Mouse (Mus musculus) heart, postnatal 4 days (tissue): Measurements from ENCODE around the gene Il23a. TPM values are rescaled to one million over a fixed set of nuclear protein-coding genes. Genes with fewer than 3 reads are reported as not detected.
"Not testable (repeated sequence)": the region's sequence is repeated elsewhere in the genome, so short reads cannot be mapped to it uniquely, and the experiment has no call there.

ENCODE experiments used
- DNase-seq: peaks from one replicate; pipeline ENCODE4 v3.0.0; 2021
- total RNA-seq, 2 experiments: library from RNA; stranded (reverse); gene quantifications; 2 replicates each; pipeline ENCODE4 v1.2.3; 2021

The Il23a gene
- total RNA-seq, 2 experiments from 2014 or later = 1.5 to 2.2 TPM

DNA sequence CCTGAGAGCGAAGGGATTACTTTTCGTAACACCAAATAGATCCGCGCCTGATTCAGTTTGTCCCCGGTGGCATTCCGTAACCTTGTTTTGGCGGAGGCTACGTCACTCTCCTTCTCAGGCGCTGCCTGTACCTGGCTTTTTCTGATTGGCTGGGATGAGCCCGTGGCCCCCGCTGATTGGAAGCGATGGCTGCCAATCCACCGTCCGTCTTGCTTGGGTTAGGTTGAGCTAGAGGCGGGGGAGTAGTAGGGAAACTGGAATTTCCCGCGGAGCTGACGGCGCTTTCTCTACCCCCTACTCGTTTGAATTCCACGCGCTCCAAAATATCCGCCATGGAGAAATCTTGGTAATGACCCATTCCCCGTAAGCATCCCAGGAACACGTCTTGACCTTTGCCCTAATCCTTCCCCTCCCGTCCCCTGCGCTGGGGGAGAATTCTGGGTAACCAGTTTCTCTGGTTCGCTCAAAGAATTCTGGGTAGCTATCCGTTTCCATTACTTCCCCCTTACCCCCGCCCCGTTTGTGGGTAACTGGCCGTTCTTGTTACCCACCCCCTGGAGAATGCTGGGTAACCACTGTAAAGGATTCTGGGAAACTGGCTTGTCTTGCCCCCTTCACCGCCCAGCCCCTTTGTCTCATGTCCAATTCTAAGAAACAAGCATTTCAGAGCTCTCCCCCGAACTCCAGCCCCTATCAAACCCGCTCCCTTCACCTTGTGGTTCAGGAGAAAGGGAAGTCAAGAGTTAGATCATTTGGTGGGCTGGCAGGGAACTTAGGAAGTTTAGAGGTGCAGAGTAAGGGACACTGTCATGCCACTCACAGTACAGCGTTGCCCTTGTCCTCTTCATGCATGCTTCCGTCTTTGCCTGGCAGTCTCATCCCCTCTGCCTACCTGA lies 4.8 kb upstream of the Il23a start, which contains the start of gene Pan2:
TSS of gene Pan2 (plus strand) at position 210 of the 896 bp plus-strand sequence.
- peak; percentile 100 for DNase-seq

DNA sequence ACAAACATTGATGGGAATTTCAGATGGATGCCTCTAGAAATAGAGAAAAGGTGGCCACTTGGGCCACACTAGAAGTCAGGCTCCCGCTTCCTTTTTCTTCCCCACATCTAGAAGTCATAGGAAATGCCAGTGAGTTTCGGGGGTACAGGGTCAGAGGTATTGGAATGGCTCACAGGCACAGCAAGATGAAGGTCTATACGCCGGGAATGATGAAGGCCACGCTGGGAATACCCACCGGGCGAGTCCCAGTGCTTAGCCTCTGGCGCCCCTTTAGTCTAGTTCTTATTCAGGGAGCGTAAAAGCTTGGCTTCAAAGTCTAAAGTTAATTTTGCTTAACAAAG lies 4.2 kb upstream of the Il23a start:
- DNase-seq = no peak

DNA sequence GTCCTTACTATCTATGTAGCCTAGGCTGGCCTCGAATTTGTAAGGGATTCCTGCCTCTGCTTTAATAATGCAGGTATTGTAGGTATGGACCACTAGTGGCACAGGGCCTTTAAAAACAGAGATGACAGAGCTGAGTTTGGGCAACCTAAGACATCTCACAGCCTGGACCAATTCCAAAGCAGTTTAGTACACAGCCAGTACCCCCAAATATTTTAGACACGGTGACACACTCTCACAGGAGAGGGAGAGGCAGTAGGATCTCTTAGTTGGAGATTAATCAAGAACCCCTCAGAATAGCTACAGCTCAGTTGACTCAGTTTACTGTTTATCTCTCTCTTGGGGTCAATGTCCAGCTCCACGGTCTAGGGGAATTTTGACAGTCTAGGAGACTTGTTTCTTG lies 3.8 kb upstream of the Il23a start:
- no peak for DNase-seq

DNA sequence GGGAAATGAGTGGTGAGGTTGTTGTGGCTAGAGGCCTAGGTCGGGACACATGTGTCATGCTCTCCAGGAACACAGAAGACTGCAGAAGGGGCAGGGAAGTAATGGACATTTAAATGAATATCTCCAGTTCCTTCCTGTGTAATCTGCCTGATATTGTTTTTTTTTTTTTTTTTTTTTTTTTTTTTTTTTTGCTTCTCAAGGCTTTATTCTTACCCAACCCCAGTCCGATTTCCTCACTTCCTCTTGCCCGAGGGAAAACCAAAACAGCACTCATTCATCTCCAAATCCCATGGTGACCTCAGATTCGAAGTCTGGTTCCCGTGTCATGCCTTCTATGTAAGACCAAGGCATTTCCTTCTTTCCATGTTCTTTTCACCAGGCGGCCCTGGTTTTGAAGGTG lies 309 bp downstream of the Il23a start:
- no peak for DNase-seq

DNA sequence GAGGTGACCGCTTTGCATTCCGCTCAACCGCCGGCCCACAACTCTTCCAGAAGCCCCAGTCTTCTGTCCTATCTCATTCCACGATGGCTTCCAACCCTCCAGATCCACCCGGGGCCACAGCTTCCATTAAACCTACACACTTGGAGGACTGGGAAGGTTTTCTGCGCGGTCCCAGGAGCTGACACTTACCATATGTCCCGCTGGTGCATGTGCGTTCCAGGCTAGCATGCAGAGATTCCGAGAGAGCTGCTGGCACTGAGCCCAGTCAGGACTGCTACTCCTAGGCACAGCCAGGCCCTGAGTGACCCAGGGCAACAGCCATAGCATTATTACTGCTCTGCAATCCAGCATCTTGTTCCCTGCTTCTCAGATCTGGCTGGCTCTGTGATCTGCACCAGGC lies 930 bp downstream of the Il23a start:
- peak; percentile 82 for DNase-seq

DNA sequence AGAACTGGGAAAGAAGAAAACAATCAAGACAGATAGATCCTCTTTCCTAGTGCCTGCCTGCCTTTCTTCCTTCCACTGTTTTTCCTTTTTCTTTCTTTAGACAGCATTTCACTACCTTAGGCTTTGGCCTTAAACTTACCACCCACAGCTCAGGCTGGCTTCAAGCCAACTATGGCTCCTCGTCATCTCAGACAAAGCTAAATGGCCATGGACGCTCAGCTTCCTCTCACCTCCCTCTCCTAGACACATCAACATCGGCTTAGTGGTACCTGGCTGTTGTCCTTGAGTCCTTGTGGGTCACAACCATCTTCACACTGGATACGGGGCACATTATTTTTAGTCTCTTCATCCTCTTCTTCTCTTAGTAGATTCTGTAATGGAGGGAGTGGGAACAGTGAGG lies 1.3 kb downstream of the Il23a start:
- peak; percentile 35 for DNase-seq

DNA sequence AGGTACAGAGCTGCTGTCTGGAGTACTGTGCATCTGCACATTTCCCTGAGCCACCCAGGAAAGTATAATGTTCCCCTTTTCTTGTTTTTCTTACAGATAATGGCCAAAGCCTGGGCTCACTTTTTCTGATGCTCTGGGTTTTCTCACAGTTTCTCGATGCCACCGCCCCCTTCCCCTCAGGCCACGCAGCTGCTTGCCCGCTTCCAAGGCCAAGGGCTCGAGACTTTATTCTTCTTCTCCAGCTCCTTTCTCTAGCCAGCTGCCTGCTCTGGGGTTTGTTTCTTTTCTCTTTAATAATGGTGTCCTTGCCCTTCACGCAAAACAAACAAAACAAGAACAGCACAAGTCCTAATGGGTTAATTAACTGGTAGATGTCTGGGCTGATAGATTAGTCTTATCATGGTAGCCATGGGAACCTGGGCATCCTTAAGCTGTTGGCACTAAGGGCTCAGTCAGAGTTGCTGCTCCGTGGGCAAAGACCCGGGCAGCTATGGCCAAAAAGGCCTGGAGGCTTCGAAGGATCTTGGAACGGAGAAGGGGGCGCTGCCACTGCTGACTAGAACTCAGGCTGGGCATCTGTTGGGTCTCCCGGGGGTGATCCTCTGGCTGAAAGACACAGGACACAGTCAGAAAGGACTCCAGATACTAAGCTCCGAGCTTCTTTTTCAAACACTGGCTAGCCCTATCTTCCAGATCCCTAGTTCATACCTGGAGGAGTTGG lies 2.0 kb downstream of the Il23a start:
- no peak for DNase-seq

DNA sequence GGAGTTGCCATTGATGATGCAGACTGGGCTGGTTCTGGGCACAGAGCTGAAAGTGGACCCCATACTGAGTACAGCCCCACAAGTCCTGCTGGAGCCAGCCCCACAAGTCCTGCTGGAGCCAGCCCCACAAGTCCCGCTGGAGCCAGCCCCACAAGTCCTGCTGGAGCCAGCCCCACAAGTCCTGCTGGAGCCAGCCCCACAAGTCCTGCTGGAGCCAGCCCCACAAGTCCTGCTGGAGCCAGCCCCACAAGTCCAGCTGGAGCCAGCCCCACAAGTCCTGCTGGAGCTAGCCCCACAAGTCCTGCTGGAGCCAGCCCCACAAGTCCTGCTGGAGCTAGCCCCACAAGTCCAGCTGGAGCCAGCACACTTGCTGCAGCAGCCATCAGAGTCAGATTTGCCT lies 8.0 kb downstream of the Il23a start:
- peak; percentile 40 for DNase-seq

DNA sequence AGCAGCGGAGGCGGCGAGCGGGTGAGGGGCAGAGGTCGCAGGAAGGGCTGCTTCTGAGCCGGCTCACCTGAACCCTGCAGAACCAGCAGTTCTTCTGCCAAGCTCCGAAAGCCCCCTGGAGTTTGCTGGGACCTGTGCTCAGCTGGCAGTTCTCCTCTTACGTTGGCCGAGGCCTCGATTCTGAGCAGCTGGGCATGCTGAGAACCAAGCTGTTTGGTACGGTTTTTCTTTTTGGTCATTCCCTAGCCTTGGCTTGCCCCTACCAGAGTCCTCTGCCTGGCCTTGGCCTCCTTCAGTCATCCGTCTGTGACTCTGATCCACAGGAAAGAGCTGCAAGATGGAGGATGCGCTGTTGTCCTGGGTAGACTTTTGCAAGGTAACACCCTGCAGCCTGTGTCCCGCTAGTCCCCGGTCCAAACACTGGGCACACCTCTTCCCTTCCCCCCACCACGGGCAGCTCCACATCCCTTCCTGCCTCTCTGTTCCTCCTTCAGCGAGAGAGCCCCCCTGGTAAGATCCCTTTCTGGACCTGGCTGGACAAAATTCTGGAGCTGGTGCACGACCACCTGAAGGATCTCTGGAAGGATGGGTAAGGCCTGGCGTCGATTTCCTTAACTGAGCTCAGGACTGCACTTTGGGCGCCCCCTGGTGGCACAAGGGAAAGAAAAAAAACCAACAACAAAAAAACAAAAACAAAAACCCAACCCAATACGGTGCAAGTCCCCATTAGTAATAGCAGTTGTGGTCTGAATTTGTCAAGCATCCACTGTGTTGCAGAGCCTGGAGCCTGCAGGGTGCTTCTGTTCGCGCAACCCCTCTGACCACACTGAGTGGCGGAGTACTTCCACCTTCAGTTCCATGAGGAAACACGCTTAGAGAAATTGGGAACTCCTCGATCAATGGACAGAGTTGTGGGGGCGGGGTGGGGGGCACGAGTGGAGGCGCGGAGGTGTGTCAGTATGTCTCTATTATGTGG lies 14.7 kb downstream of the Il23a start:
- DNase-seq = peak; percentile 79

DNA sequence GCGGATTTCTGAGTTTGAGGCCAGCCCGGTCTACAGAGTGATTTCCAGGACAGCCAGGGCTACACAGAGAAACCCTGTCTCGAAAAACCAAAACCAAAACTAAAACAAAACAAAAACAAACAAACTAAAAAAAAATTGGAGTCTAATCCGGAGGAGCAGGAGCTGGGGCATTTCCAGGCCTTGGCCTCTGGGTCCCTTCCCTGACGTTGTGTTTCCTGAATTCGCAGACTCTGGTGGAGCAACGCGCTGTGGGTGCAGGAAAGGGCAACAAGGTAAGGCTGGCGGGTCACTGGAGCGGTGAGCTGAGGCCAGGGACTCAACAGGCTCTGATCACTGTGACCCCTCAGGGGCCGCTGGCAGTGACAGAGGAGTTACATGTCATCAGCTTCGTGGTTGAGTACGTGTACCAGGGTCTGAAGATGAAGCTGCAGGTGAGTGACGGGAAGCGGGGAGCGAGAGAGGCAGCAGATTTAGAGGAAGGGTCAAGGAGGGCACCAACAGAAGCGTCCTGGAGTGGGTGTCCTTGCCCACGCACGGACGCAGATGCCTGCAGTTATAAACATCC lies 15.6 kb downstream of the Il23a start:
- DNase-seq = no peak

DNA sequence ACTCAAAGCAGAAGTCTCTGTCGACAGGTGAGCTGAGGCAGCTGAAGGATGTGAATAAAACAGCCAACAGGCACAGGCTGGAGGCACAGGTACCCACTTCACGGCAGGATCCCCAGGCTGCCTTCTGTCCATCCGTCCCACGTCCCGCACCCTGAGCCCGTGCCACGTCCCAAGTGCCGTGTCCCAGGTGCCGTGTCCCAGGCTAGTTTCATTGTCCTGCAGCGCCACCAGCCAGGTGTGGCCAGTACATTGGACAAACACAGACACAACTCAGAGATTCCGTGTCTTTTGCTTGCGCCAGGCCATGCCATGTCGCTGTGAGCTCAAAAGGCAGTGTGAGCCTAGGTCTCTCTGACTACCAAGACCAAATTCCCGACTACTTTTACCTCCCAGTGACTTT lies 16.9 kb downstream of the Il23a start:
- DNase-seq = no peak

DNA sequence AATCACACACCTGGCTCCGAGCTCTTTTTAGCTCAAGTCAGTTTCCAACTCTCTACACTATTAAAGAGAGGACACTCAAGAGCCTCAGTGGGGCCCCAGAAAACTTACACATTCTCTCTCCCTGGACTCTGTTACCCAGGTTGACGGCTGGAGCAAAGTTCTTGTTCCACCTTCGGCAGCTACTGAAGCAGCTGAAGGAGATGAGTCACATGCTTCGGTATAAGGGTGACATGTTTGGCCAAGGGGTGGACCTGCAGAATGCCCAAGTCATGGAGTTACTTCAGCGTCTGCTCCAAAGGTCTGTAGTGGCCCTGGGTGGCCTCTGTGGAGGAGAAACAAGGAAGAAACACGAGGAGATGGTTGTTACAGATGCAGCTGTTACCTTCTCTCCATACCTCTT lies 17.6 kb downstream of the Il23a start:
- DNase-seq = no peak

DNA sequence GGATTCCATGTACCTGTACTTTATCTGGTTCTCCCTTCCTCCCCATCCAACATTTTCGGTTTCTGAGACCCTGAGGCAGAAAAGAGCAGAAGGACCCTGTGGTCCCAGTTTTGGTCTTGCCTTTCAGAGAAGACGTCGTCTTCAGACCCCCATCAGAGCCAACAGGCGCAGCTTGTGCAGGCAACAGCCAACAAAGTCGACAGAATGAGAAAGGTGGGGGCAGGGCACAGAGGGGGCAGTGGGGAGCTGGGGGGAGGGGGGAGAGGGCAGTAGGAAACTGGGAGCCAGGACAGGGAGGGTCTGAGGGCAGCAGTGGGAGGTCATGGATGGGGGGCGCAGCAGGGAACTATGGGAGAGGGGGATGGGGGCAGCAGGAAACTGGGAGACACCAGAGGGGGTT lies 20.4 kb downstream of the Il23a start:
- no peak for DNase-seq

DNA sequence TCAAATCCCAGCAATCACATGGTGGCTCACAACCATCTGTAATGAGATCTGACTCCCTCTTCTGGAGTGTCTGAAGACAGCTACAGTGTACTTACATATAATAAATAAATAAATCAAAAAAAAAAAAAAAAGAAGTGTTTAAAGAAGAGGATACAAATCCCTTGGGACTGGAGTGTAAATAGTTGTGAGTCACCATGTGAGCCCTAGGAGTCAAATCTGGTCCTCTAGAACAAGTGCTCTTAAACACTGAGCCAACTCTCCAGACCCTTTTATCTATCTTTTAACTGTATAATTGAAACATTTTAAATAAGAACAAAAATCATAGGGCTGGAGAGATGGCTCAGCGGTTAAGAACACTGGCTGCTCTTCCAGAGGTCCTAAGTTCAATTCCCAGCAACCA lies 23.2 kb downstream of the Il23a start:
- DNase-seq = not testable (repeated sequence)

DNA sequence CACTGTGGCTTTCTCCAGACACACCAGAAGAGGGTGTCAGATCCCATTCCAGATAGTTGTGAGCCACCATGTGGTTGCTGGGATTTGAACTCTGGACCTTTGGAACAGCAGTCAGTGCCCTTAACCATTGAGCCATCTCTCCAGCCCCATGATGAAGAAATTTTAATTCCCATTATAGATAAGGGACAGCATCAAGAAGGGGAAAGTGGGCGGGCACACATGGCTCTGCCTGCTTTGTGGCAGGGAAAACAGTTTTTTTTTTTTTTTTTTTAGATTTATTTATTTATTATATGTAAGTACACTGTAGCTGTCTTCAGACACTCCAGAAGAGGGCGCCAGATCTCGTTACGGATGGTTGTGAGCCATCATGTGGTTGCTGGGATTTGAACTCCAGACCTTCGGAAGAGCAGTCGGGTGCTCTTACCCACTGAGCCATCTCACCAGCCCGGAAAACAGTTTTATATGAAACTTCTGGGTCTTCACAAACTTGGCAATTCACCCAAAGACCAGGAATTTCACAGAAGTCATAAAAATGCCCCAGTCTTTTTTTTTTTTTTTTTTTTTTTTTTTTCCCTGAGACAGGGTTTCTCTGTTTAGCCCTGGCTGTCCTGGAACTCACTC lies 25.6 kb downstream of the Il23a start:
- DNase-seq = not testable (repeated sequence)

DNA sequence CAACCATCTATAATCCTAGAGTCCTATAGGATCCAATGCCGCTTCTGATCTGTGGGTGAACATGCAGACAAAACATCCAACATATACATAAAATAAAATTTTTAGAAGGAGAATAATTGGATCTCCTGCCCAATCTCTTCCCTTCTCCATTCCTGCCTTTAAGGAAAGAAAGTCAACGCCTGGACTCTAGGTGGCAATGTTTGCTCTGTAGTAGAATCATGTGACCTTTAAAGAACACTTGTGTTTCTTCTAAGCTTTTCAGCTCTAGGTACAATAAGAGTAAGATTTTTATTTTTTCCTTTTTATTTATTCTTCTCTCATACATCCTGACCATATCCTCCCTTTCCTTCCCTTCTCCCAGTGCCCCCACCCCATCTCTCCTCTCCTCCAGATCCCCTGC lies 26.7 kb downstream of the Il23a start:
- DNase-seq = no peak

DNA sequence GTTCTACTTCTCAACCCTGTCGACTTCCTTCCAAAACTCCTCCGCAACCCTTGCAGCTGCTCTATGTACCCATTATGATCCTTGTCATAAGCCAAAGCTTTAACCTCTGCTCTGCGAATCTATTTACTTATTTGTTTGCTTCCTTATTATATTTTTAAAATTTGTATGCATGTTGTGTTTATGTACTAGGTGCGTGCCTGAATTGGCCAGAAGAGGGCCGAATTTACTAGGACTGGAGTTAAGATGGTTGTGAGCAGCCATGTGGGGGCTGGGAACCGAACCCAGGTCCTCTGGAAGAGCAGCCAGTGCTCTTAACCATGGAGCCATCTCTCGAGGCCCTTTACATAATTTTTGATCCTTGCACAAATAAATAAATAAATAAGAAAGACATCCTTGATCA lies 27.7 kb downstream of the Il23a start:
- DNase-seq = no peak

DNA sequence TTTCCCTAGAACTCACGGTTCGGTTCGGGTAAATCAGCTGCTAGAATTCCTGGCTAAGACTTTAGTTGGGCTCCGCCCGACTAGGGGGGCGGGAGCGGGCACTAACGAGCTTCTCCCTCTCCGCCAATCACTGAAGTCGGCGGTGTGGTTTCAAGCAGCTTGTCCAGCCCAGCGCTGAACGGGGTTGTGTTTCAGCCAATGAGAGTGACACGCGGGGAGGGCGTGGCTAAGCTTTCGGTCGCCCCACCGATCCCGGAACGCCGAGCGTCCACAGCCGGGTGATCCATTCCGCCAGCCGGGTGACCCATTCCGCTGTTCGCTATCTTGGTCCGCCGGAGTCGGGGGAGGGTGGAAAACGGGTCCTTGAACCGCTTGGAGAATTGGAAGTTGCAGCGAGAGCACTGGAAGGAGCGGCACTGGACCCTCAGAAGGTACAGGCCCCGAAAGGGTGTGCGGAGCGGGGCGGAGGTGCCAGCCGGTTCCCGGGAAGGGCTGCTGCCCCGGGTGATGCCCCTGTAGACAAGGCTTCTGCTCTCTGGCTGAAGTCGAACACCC lies 28.2 kb downstream of the Il23a start, which contains the start of gene Stat2:
TSS of gene Stat2 (plus strand) at position 273 of the 555 bp plus-strand sequence.
- DNase-seq = peak; percentile 97

DNA sequence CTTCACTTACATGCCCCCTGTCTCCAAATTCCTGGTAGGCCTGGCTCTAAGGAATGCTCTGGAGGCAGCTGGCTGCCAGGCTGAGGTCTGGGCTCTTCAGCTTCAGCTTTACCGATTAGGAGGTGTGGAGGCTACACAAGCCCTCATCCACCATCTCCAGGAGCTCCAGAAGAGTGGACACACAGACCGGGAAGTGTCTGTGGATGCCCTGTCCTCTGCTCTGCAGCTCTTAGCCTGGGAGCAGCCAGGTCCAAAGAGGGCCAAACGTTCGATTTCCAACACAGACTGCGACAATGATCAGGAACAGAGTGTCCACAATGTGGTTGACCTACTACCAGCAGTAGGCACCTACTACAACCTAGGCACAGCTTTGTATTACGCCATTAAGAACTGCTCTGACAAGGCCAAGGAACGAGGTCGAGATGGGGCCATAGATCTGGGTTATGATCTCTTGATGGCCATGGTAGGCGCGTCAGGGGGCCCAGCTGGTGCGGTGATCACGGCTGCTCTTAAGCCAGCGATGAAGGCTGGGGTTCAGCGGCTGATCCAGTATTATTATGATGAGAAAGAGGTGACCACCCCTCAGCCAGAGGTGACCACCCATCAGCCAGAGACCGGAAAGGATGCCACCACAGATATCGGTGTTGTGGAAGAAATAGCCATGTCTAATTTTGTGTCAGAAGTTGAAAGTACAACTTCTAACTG lies 29.2 kb downstream of the Il23a start:
- no peak for DNase-seq

DNA sequence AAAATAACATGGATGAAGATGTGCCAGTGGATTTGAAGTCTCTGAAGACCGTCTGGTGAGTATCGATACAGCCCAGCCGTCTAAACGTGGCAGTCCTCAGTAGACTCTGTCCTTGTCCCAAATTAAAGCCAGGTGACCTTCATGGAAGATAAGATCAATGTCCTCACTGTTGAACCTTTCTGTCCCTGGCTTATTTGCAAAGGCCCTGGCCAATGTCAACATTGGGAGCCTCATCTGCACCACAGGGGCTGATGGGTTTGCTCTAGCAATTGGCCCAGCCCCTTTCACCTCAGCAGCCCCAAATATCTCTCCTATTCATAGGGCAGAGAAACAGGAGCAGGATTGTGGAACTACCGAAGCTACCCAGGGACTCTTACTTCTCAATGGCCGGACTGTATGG lies 30.2 kb downstream of the Il23a start, which contains the start of gene Apof:
TSS of gene Apof (plus strand) at position 301 of the 400 bp plus-strand sequence.
- no peak for DNase-seq
